Mouse (Mus musculus) lung, adult 2 months (tissue): ENCODE results near the gene Sbno2.

ENCODE experiments used
- CTCF ChIP-seq: fragments of 200-500 bp; IDR thresholded peaks from 2 replicates; pipeline ENCODE4 v1.5.1; 2011; ENCODE audit warnings: mild to moderate bottlenecking, low read length, control low read depth; ENCODE audit not compliant: insufficient read depth
- POLR2A ChIP-seq: fragments of 200-500 bp; IDR thresholded peaks from 2 replicates; pipeline ENCODE4 v1.6.1; 2011; ENCODE audit warnings: low read depth, mild to moderate bottlenecking, control low read depth, low read length, borderline replicate concordance; ENCODE audit errors: extremely low read depth

GRCm38 (mm10) chr10:80015583-80015982 is 89.8 kb downstream of the Sbno2 start:
- TF ChIP-seq POLR2A (peak; percentile 54; the same call in 1 of the 2 replicates), CTCF (no peak)
